Mouse (Mus musculus): Measurements from ENCODE around the gene Fcgr4.

GRCm38 (mm10) chr1:170982301-170982700, 36.4 kb upstream of the Fcgr4 start:
- TF ChIP-seq CTCF (IDR thresholded peaks at IDR 0.05; ENCODE audit: low read depth): no peak
- TF ChIP-seq EP300 (IDR thresholded peaks at IDR 0.05; ENCODE audit: low read depth): no peak
